ENCODE assay signal across 14 mouse cellular contexts in the genomic region with DNA sequence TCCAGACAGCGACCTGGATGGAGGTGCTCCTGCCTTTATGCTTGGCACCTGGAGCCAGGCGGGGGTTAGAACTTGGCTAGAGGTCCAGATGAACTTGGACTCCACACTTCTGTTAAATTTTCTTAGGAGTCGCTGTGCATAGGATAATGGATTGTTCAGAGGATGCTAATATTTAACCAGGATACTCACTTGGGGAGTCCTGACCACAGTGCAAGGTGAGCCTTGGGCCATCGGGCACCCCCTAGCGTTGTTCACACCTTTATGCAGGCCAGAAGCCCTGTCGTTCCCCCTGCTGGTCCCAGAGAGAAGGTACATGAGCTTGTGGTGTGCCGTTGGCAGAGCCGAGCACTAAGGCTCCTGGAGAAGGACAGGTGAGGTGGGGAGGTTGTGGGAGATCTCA. TPM values are rescaled to one million over a fixed set of nuclear protein-coding genes. Genes with fewer than 3 reads are reported as not detected.
DNase-seq lines count a peak whose midpoint lies in the region; TF ChIP-seq lines count a peak whose summit lies in the region.
"Had no signal": no experiment of that assay in that cellular context is flagged by ENCODE, and none has a peak within 500 bp of the region (broad histone marks: within the 10 kb centered on the region; RNA-seq: fewer than 3 reads in every experiment).

No protein-coding gene starts in this region.

- TF ChIP-seq CTCF in left cerebral cortex, adult 2 months (IDR thresholded peaks at IDR 0.05): peak; percentile 22
- peak; percentile 70 for TF ChIP-seq CTCF in ES-Bruce4 (IDR thresholded peaks at IDR 0.05; ENCODE audit: low read depth, low read length)
- TF ChIP-seq CTCF in cortical plate, adult 2 months (IDR thresholded peaks at IDR 0.05; ENCODE audit: extremely low read depth, insufficient read depth, low read length): no peak

- H3K9me3 ChIP-seq in ES-Bruce4 (replicated peaks; ENCODE audit: control insufficient read depth, insufficient read depth, low read length, poor library complexity, severe bottlenecking): no peaks in the 10 kb centered on the region
- H3K9me3 ChIP-seq: embryonic facial prominence, embryonic 12.5 days; heart, embryonic 13.5 days had no signal

- H3K27me3 ChIP-seq in ES-Bruce4 (ENCODE audit: control insufficient read depth, insufficient read depth, low read length, poor library complexity, severe bottlenecking): no peaks in the 10 kb centered on the region
- H3K27me3 ChIP-seq: embryonic facial prominence, embryonic 12.5 days; heart, embryonic 13.5 days had no signal

- TF ChIP-seq EP300 in ES-Bruce4 (IDR thresholded peaks at IDR 0.05; ENCODE audit: insufficient read depth, low read depth, low read length): no peak

- TF ChIP-seq POLR2A in ES-Bruce4 (IDR thresholded peaks at IDR 0.05; ENCODE audit: insufficient read depth, low read length): no peak
- no peak for TF ChIP-seq POLR2A in cortical plate, adult 2 months (IDR thresholded peaks at IDR 0.05; ENCODE audit: extremely low read depth, insufficient read depth, low read length)

- H3K36me3 ChIP-seq in ES-Bruce4 (ENCODE audit: control insufficient read depth, insufficient read depth, low read length, poor library complexity, severe bottlenecking): no peaks in the 10 kb centered on the region

- intact Hi-C loops in left cerebral cortex, adult 2 months (cut with DNase I): no loop called here

- no peak overlapping the region for H3K9ac ChIP-seq in ES-Bruce4 (ENCODE audit: low read depth, poor library complexity, severe bottlenecking)
- H3K9ac ChIP-seq: embryonic facial prominence, embryonic 12.5 days had no signal

- no peak for DNase-seq in left cerebral cortex, adult 2 months (ENCODE audit: extremely low spot score in 1 of 2, low spot score in 2 of 2)
- no peak for DNase-seq in left cerebral cortex, adult 11 months (ENCODE audit: low spot score)
- DNase-seq in kidney, postnatal 10 days: peak; percentile 78
- no peak for DNase-seq in cerebellum, adult 9-10 months
- no peak for DNase-seq in cerebellum, adult 11-12 months
- no peak for DNase-seq in frontal cortex, postnatal 36 days (ENCODE audit: low spot score in 2 of 2)
- DNase-seq: adrenal gland, adult 2 months; right cerebral cortex, postnatal 14 days had no signal

- peak overlapping the region; percentile 65; the same call in 1 of the 2 replicates for H3K27ac ChIP-seq in left cerebral cortex, adult 2 months
- no peak overlapping the region for H3K27ac ChIP-seq in ES-Bruce4 (ENCODE audit: insufficient read depth, low read length)
- peak overlapping the region; percentile 22; the same call in 1 of the 2 replicates for H3K27ac ChIP-seq in cortical plate, adult 2 months (ENCODE audit: insufficient read depth, low read length)
- H3K27ac ChIP-seq: embryonic facial prominence, embryonic 12.5 days had no signal

- H3K4me3 ChIP-seq in left cerebral cortex, adult 2 months: no peak overlapping the region
- no peak overlapping the region for H3K4me3 ChIP-seq in ES-Bruce4 (ENCODE audit: low read depth, low read length)
- no peak overlapping the region for H3K4me3 ChIP-seq in cortical plate, adult 2 months (ENCODE audit: insufficient read depth, low read length)
- H3K4me3 ChIP-seq: embryonic facial prominence, embryonic 12.5 days; heart, embryonic 13.5 days; myocyte had no signal

- no peaks in the 10 kb centered on the region for H3K4me1 ChIP-seq in ES-Bruce4 (ENCODE audit: control insufficient read depth, insufficient read depth, low read length)
- H3K4me1 ChIP-seq in cortical plate, adult 2 months (ENCODE audit: control insufficient read depth, insufficient read depth, low read length): peaks cover 12% of the 10 kb centered on the region

RNA-seq across cellular contexts. Expression of gene Scamp2, which starts 6.1 kb away (rescaled TPM):
- total RNA-seq in left cerebral cortex, adult 2 months (2021): 10 to 100 TPM; 19.8 to 22.3 TPM
- 26.6 and 31.0 TPM in 2 replicates for polyA plus RNA-seq in ES-Bruce4 (2011; ENCODE audit: insufficient read depth, insufficient read length, low read depth, missing spikeins)
- polyA plus RNA-seq in cortical plate, adult 2 months (2012; rRNA removed): 41.7 and 45.2 TPM in 2 replicates

RNA-seq across cellular contexts. Expression of gene Mpi, which starts 14.3 kb away (rescaled TPM):
- total RNA-seq in left cerebral cortex, adult 2 months (2021): 10 to 100 TPM; 63.4 to 76.9 TPM
- polyA plus RNA-seq in ES-Bruce4 (2011; ENCODE audit: insufficient read depth, insufficient read length, low read depth, missing spikeins): 39.1 TPM in 2 replicates
- polyA plus RNA-seq in cortical plate, adult 2 months (2012; rRNA removed): 101 and 102 TPM in 2 replicates

RNA-seq across cellular contexts. Expression of gene Ulk3, which starts 22.4 kb away (rescaled TPM):
- 10 to 100 TPM; 36.3 to 37.1 TPM for total RNA-seq in left cerebral cortex, adult 2 months (2021)
- 10.1 TPM in 2 replicates for polyA plus RNA-seq in ES-Bruce4 (2011; ENCODE audit: insufficient read depth, insufficient read length, low read depth, missing spikeins)
- polyA plus RNA-seq in cortical plate, adult 2 months (2012; rRNA removed): 54.5 and 59.9 TPM in 2 replicates

RNA-seq across cellular contexts. Expression of gene Fam219b, which starts 29.5 kb away (rescaled TPM):
- 10 to 100 TPM; 18.1 to 21.6 TPM for total RNA-seq in left cerebral cortex, adult 2 months (2021)
- polyA plus RNA-seq in ES-Bruce4 (2011; ENCODE audit: insufficient read depth, insufficient read length, low read depth, missing spikeins): 9.0 and 11.8 TPM in 2 replicates
- 9.5 and 10.9 TPM in 2 replicates for polyA plus RNA-seq in cortical plate, adult 2 months (2012; rRNA removed)

RNA-seq across cellular contexts. Expression of gene Cplx3, which starts 39.2 kb away (rescaled TPM):
- total RNA-seq in left cerebral cortex, adult 2 months (2021): 1 to 10 TPM; 9.1 to 9.6 TPM
- polyA plus RNA-seq in ES-Bruce4 (2011; ENCODE audit: insufficient read depth, insufficient read length, low read depth, missing spikeins): not detected in 2 replicates
- polyA plus RNA-seq in cortical plate, adult 2 months (2012; rRNA removed): 44.6 and 48.1 TPM in 2 replicates
- total RNA-seq: adrenal gland, adult 2 months had no signal
- polyA plus RNA-seq: adrenal gland, adult 2 months; heart, embryonic 13.5 days; stomach, embryonic 16.5 days had no signal
